Mouse (Mus musculus): ENCODE results near the gene Mmp28. TPM values are rescaled to one million over a fixed set of nuclear protein-coding genes. Genes with fewer than 3 reads are reported as not detected.

Gene Mmp28
- polyA plus RNA-seq, 1 experiment from 2014 or later, result 2.0 TPM

DNA sequence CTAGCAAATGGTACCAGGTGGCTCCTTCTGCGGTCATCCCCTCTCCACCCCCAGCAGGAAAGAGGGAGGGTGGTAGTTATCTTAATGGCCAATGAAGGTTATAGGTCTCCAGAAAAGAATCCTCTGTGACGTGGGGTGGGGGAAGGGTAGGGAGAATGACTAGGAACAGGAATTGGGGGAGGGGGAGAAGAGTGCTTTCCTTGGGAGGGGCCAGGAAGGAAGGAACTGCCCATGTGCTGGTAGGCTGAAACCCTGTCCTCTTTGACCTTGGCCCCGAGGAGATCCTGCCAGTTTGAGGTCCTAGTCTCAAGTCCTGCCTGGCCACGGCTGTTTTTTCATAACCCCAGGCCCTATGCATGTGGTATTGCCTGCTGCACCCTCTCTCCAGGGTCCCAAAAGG, 13.6 kb downstream of the Mmp28 start:
- 55% methylated on average over 4 of the region's 4 CpGs for WGBS

DNA sequence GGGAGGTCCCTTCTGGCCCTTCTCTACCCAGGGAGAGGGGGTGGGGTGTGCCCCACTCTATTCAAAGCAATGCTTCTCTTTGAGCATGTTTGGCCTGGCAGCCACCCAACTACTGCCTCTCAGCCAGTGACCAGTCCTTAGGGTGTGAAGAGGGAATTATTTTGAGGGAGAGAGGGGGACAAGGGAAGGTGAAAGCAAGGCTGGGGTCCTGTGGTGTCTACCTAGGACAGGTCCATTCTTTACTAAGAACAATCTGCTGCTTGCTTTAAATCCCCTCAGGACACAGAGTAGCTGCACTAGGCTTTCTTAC, 14.0 kb downstream of the Mmp28 start:
- no peaks in the 10 kb centered on the region for H3K9me3 ChIP-seq (ENCODE audit: control insufficient read depth, low read length)
- no peak overlapping the region for H3K9ac ChIP-seq (ENCODE audit: low read depth, low read length)
- ATAC-seq, result no peak
- H3K4me1 ChIP-seq (ENCODE audit: control insufficient read depth, insufficient read depth, low read length), result peaks cover 28% of the 10 kb centered on the region
- peaks cover 9% of the 10 kb centered on the region for H3K27me3 ChIP-seq (replicated peaks; ENCODE audit: control insufficient read depth, insufficient read depth, low read length)
- no peak overlapping the region for H3K4me3 ChIP-seq (ENCODE audit: low read length)
- H3K27ac ChIP-seq (ENCODE audit: low read length), result peak overlapping the region; percentile 31; the same call in 1 of the 2 replicates
- no peak overlapping the region for H3K4me2 ChIP-seq (ENCODE audit: low read depth, low read length)
- no peaks in the 10 kb centered on the region for H3K36me3 ChIP-seq (ENCODE audit: control insufficient read depth, insufficient read depth, low read length)

More for the DNA sequence above, 13.6 kb downstream of the Mmp28 start:
- Histone ChIP-seq H3K4me3 (ENCODE audit: low read length) (no peak overlapping the region), H3K27ac (ENCODE audit: low read length) (peak overlapping the region; percentile 31; the same call in 1 of the 2 replicates), H3K9ac (ENCODE audit: low read depth, low read length) (no peak overlapping the region), H3K4me1 (ENCODE audit: control insufficient read depth, insufficient read depth, low read length) (peaks cover 31% of the 10 kb centered on the region), H3K4me2 (ENCODE audit: low read depth, low read length) (no peak overlapping the region), H3K27me3 (replicated peaks; ENCODE audit: control insufficient read depth, insufficient read depth, low read length) (peaks cover 5% of the 10 kb centered on the region), H3K36me3 (ENCODE audit: control insufficient read depth, insufficient read depth, low read length) (no peaks in the 10 kb centered on the region), H3K9me3 (ENCODE audit: control insufficient read depth, low read length) (no peaks in the 10 kb centered on the region)
- no peak for ATAC-seq

DNA sequence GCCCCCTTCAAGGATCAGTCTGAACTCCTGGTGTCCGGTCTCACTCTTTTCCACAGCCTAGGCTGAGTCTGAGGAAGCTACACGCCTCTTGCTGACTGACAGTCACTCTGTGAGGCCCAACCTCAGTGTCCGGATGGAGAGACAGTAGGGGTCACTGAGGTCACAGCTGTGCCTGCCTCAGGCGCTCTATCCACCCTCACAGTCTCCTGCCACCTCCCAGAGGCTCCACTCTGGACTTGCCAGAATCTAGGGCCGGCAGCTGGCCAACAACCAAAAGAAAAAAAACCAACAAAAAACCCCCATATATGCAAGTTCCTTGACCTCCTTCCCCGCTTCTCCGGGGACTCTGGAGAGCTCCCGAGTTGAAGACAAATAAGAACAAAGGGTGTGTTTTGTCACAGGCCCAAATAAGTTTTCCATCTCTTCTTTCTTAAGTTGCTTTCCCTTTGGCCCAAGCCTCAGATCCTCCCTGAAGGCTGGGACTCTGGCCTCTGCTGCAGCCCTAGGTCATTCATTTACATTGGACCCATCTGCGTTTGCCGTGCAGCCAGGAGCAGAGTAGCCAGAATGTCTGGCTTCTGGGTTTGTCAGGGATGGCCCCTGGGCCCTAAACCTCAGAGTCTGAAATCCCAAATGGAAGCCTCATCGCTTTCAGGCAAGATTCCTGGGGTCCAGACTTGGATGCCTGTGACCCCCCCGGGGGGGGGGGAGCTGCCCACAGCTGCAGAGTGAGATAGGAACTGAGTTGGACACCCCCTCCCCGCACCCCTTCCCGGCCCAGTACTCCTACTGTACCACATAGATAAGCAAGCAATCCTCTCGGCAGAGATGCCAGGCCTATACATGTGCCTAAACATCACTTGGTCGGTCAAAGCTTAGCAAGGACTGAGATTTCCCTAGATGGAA, 14.6 kb downstream of the Mmp28 start:
- peaks cover 14% of the 10 kb centered on the region for H3K27me3 ChIP-seq (replicated peaks; ENCODE audit: control insufficient read depth, insufficient read depth, low read length)
- peak overlapping the region; percentile 28; the same call in 1 of the 2 replicates for H3K27ac ChIP-seq (ENCODE audit: low read length)
- 44% methylated on average over 16 of the region's 16 CpGs for whole genome bisulfite sequencing
- ATAC-seq, result no peak
- H3K4me3 ChIP-seq (ENCODE audit: low read length), result no peak overlapping the region
- peaks cover 27% of the 10 kb centered on the region for H3K4me1 ChIP-seq (ENCODE audit: control insufficient read depth, insufficient read depth, low read length)
- H3K36me3 ChIP-seq (ENCODE audit: control insufficient read depth, insufficient read depth, low read length), result no peaks in the 10 kb centered on the region
- H3K9ac ChIP-seq (ENCODE audit: low read depth, low read length), result no peak overlapping the region
- no peaks in the 10 kb centered on the region for H3K9me3 ChIP-seq (ENCODE audit: control insufficient read depth, low read length)
- no peak overlapping the region for H3K4me2 ChIP-seq (ENCODE audit: low read depth, low read length)

GRCm38 (mm10) chr11:83447612-83448011, 15.3 kb downstream of the Mmp28 start:
- 72% methylated on average over 10 of the region's 10 CpGs for WGBS
- H3K27ac ChIP-seq (ENCODE audit: low read length), result no peak overlapping the region
- H3K36me3 ChIP-seq (ENCODE audit: control insufficient read depth, insufficient read depth, low read length), result no peaks in the 10 kb centered on the region
- no peaks in the 10 kb centered on the region for H3K9me3 ChIP-seq (ENCODE audit: control insufficient read depth, low read length)
- H3K9ac ChIP-seq (ENCODE audit: low read depth, low read length), result no peak overlapping the region
- peaks cover 19% of the 10 kb centered on the region for H3K27me3 ChIP-seq (replicated peaks; ENCODE audit: control insufficient read depth, insufficient read depth, low read length)
- H3K4me3 ChIP-seq (ENCODE audit: low read length), result no peak overlapping the region
- ATAC-seq, result no peak
- H3K4me2 ChIP-seq (ENCODE audit: low read depth, low read length), result no peak overlapping the region
- H3K4me1 ChIP-seq (ENCODE audit: control insufficient read depth, insufficient read depth, low read length), result peaks cover 24% of the 10 kb centered on the region

DNA sequence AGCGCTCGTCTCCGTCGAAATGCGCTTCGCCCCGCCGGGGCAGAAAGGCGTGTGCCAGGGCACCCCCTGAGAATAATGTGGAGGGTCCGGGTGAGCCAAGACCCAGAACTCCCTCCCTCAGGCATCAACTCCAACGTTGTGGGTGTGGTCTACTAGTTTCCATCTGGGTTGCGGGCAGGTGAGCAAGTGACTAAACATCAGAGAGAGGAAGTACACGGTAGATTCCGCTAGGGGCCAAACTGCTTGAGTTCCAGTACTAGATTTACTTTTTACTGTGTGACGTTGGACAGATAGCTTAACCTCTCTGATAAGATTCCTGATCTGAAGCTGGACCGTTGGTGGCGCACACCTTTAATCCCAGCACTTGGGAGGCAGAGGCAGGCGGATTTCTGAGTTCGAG, 17.9 kb downstream of the Mmp28 start:
- Histone ChIP-seq H3K27me3 (replicated peaks; ENCODE audit: control insufficient read depth, insufficient read depth, low read length) (peaks cover 28% of the 10 kb centered on the region), H3K4me3 (ENCODE audit: low read length) (peak overlapping the region; percentile 23), H3K27ac (ENCODE audit: low read length) (no peak overlapping the region), H3K9ac (ENCODE audit: low read depth, low read length) (0 out of 2 replicates have a peak overlapping the region, but pooled peaks have one; percentile 3), H3K36me3 (ENCODE audit: control insufficient read depth, insufficient read depth, low read length) (no peaks in the 10 kb centered on the region), H3K4me1 (ENCODE audit: control insufficient read depth, insufficient read depth, low read length) (peaks cover 29% of the 10 kb centered on the region), H3K9me3 (ENCODE audit: control insufficient read depth, low read length) (no peaks in the 10 kb centered on the region), H3K4me2 (ENCODE audit: low read depth, low read length) (peak overlapping the region; percentile 45)
- no peak for ATAC-seq
- WGBS, result 25% methylated on average over 19 of the region's 19 CpGs

DNA sequence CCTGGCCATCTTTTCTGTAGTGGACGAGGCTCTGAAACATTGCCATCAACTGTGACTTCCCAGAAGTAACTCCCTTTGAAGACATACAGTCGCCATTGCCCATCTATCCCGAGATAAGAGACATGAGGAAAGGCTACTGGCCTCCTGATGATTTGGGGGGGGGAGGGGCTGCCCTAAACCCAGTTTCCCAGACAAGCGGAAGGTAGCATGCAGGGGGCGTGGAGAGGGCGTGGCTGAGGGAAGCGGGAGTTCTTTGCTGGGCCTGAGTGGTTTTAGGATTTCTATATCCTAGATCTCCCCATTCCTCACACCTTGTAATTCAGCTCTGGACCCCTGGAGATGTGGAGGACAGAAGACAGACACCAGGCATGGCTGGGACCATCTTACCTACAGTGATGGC, 19.0 kb downstream of the Mmp28 start:
- Histone ChIP-seq H3K36me3 (ENCODE audit: control insufficient read depth, insufficient read depth, low read length) (no peaks in the 10 kb centered on the region), H3K9ac (ENCODE audit: low read depth, low read length) (no peak overlapping the region), H3K4me3 (ENCODE audit: low read length) (no peak overlapping the region), H3K27me3 (replicated peaks; ENCODE audit: control insufficient read depth, insufficient read depth, low read length) (peaks cover 28% of the 10 kb centered on the region), H3K9me3 (ENCODE audit: control insufficient read depth, low read length) (no peaks in the 10 kb centered on the region), H3K27ac (ENCODE audit: low read length) (no peak overlapping the region), H3K4me2 (ENCODE audit: low read depth, low read length) (no peak overlapping the region), H3K4me1 (ENCODE audit: control insufficient read depth, insufficient read depth, low read length) (peaks cover 22% of the 10 kb centered on the region)
- ATAC-seq, result no peak
- WGBS, result 15% methylated on average over 7 of the region's 7 CpGs

DNA sequence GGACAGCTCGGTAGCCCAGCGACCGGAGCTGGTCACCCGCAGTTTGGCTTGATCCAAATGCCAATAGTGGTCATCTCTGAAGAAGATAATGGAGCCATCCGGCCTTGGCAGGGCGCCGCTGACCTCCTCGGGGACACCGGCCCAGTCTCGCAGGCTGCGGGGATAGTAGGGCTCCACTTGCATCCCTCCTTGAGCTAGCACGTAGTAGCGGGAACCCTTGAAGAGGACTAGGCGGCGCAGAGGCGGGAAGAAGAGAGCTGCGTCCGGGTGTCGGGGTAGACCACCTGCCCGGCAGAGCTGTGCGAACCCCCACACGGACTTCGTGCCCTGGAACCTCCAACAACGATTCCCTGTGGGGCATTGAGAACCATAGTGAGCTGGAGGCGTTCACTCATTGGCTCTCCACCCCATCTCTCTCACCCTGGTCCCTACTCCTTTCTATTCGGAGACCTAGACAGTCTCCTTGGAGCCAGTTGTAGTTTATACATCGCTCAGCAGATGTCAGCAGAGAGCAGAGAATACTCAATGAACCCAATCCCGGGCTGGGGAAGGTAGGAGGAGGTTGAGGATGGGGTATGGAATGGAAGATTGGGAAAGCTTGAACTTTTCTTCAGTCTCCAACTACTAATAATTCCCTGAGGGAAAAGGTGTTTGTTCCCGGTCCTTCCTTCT, 20.1 kb downstream of the Mmp28 start:
- ATAC-seq, result 0 out of 2 replicates have a peak, but pooled peaks have one; percentile 16
- Histone ChIP-seq H3K4me1 (ENCODE audit: control insufficient read depth, insufficient read depth, low read length) (peaks cover 12% of the 10 kb centered on the region), H3K27ac (ENCODE audit: low read length) (no peak overlapping the region), H3K27me3 (replicated peaks; ENCODE audit: control insufficient read depth, insufficient read depth, low read length) (peaks cover 28% of the 10 kb centered on the region), H3K4me2 (ENCODE audit: low read depth, low read length) (peak overlapping the region; percentile 53), H3K4me3 (ENCODE audit: low read length) (peak overlapping the region; percentile 27), H3K9me3 (ENCODE audit: control insufficient read depth, low read length) (no peaks in the 10 kb centered on the region), H3K36me3 (ENCODE audit: control insufficient read depth, insufficient read depth, low read length) (no peaks in the 10 kb centered on the region), H3K9ac (ENCODE audit: low read depth, low read length) (no peak overlapping the region)
- 15% methylated on average over 29 of the region's 29 CpGs for WGBS

- Histone ChIP-seq H3K4me1 (ENCODE audit: control insufficient read depth, insufficient read depth, low read length) (peaks cover 11% of the 10 kb centered on the region), H3K9me3 (ENCODE audit: control insufficient read depth, low read length) (no peaks in the 10 kb centered on the region), H3K27ac (ENCODE audit: low read length) (no peak overlapping the region), H3K4me3 (ENCODE audit: low read length) (no peak overlapping the region), H3K27me3 (replicated peaks; ENCODE audit: control insufficient read depth, insufficient read depth, low read length) (peaks cover 28% of the 10 kb centered on the region), H3K9ac (ENCODE audit: low read depth, low read length) (0 out of 2 replicates have a peak overlapping the region, but pooled peaks have one; percentile 77), H3K36me3 (ENCODE audit: control insufficient read depth, insufficient read depth, low read length) (no peaks in the 10 kb centered on the region), H3K4me2 (ENCODE audit: low read depth, low read length) (peak overlapping the region; percentile 94)
- WGBS, result 50% methylated on average over 7 of the region's 7 CpGs
- no peak for ATAC-seq
Observed at GRCm38 (mm10) chr11:83441235-83441634, 21.6 kb downstream of the Mmp28 start.

Measured in intestine, embryonic 16.5 days (tissue).